Mouse (Mus musculus) stomach, embryonic 15.5 days (tissue): ENCODE data around the gene Inpp5a. TPM values are rescaled to one million over a fixed set of nuclear protein-coding genes. Genes with fewer than 3 reads are reported as not detected.
A peak's percentile ranks its signal among the peaks of the same experiment; 100 is the strongest.

Experiments
- ATAC-seq: fragments of 200-750 bp; cut with Nextera tagmentation; 2 replicates; pipeline ENCODE4 v1.8.0; 2017; ENCODE audit warnings: low read depth, moderate number of reproducible peaks, moderate TSS enrichment; ENCODE audit not compliant: insufficient read depth, low FRiP score
- H3K27ac ChIP-seq: fragments of 300-500 bp; sonication (generic); 2 replicates; pipeline ENCODE4 v1.5.1; 2015; ENCODE audit warnings: mild to moderate bottlenecking, inconsistent platforms
- H3K27me3 ChIP-seq: fragments of 300-500 bp; sonication (generic); replicated peaks from 2 replicates; pipeline ENCODE4 v1.6.1; 2015; ENCODE audit warnings: inconsistent platforms
- H3K36me3 ChIP-seq: fragments of 300-500 bp; sonication (generic); 2 replicates; pipeline ENCODE4 v1.6.1; 2015; ENCODE audit warnings: inconsistent platforms
- H3K4me1 ChIP-seq: fragments of 300-500 bp; sonication (generic); 2 replicates; pipeline ENCODE4 v1.6.1; 2015; ENCODE audit warnings: inconsistent platforms
- H3K4me2 ChIP-seq: fragments of 300-500 bp; sonication (generic); 2 replicates; pipeline ENCODE4 v1.6.1; 2015; ENCODE audit warnings: mild to moderate bottlenecking, inconsistent platforms
- H3K4me3 ChIP-seq: fragments of 300-500 bp; sonication (generic); replicated peaks from 2 replicates; pipeline ENCODE4 v1.5.1; 2015; ENCODE audit warnings: inconsistent platforms
- H3K9ac ChIP-seq: fragments of 300-500 bp; sonication (generic); 2 replicates; pipeline ENCODE4 v1.6.1; 2015; ENCODE audit warnings: inconsistent platforms
- H3K9me3 ChIP-seq: fragments of 300-500 bp; sonication (generic); 2 replicates; pipeline ENCODE4 v1.6.1; 2016; ENCODE audit warnings: inconsistent platforms
- WGBS: fragments of 180-500 bp; shearing (Covaris S2); methylation state at CpG from one replicate; pipeline ENCODE4 v1.1.7; 2015; 5-methylcytosine and 5-hydroxymethylcytosine counted together
- polyA plus RNA-seq: library from polyadenylated mRNA; unstranded; fragments of >200 nt; fragmentation: Nextera tagmentation; extraction: Ambion mirVana; gene quantifications from 2 replicates; pipeline ENCODE4 v1.2.1, GENCODE M21; 2015

The Inpp5a gene
- polyA plus RNA-seq, 1 experiment from 2014 or later, result 35.0 TPM

DNA sequence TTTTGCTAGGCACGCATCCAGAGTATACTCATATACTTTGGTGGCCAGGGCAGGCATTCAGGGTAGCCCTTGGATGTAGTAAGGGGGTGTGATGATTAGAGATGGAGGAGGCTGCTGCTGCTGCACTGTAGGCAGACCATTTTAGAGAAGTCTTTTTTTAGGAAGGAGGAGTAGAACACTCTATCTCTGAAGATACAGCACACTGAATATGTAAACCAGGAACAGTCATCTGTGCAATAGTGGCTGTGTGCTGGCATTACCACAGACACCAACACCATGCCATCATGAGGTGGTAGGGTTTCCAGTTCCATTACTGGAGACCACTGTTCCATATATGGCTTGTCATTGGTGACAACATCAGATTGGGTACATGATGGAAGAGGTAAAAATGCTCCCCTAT is 83.1 kb downstream of the Inpp5a start:
- ATAC-seq, result no peak
- Histone ChIP-seq H3K27me3 (no peaks in the 10 kb centered on the region), H3K36me3 (0 out of 2 replicates have a peak, but pooled peaks cover 3% of the 10 kb centered on the region), H3K4me3 (no peak overlapping the region), H3K4me1 (peaks cover 34% of the 10 kb centered on the region), H3K4me2 (no peak overlapping the region), H3K27ac (no peak overlapping the region), H3K9me3 (no peaks in the 10 kb centered on the region), H3K9ac (no peak overlapping the region)
- WGBS, result 87% methylated on average over 1 of the region's 1 CpGs

DNA sequence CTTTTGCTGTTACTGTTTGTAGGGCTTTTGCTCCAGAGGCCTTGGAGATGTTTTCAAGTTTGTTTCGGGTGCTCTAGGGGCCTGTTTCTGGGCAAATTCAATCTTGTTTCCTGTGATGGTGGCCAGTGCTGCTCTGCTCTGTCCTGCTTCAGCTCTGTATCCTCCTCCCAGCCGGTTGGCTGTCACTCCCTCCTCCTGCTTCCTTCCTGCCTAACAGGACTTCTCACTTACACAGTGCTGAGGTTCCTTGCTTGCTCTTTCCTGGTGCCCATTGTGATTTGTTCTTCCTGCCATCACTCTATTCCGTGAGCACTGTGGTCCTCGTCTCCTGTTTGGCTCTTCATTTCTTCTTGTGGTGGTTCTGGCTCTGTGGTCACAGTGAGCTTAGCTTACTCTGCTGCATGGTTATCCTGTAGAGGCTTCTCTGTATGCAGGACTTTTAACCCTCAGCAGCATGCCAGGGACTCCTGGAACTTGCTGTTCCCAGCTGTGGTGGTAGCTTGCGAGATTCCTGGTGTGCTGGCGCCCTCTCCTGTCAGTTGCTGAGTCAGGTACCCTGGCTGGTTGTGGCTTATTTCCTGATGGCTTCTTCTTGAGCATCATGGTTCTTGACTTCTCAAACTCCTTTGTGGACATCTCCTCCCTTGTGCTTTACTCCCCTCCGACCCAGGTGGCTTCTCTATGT is 84.1 kb downstream of the Inpp5a start:
- Histone ChIP-seq H3K9ac (no peak overlapping the region), H3K4me2 (no peak overlapping the region), H3K4me1 (peaks cover 25% of the 10 kb centered on the region), H3K9me3 (no peaks in the 10 kb centered on the region), H3K36me3 (0 out of 2 replicates have a peak, but pooled peaks cover 3% of the 10 kb centered on the region), H3K4me3 (no peak overlapping the region), H3K27ac (peak overlapping the region; percentile 62), H3K27me3 (no peaks in the 10 kb centered on the region)
- peak; percentile 55; the same call in 1 of the 2 replicates for ATAC-seq
- 25% methylated on average over 7 of the region's 7 CpGs for WGBS

DNA sequence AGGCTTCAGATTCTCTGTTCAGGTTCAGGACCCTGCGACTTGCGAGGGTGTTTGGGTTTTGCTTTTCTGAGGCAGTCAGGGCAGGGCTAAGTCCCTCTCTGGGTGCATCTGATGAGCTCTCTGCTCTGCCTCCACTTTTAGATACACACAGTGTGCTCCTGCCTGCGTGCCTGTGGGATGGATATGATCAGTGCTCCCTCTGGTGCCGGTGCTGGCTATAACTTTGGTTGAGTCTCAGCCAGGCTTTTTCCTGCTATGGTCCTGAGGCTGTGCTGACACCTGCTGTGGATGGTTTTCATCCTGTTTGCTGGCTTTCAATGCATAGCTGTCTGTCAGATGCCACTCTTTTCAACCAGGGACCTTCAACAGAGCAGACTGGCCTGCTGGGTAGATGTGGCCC is 87.0 kb downstream of the Inpp5a start:
- H3K4me1 ChIP-seq, result peaks cover 11% of the 10 kb centered on the region; the same call in 1 of the 2 replicates
- no peak for ATAC-seq
- no peaks in the 10 kb centered on the region for H3K27me3 ChIP-seq
- no peak overlapping the region for H3K4me3 ChIP-seq
- no peaks in the 10 kb centered on the region for H3K9me3 ChIP-seq
- H3K9ac ChIP-seq, result no peak overlapping the region
- no peaks in the 10 kb centered on the region for H3K36me3 ChIP-seq
- no peak overlapping the region for H3K4me2 ChIP-seq
- H3K27ac ChIP-seq, result no peak overlapping the region
- 49% methylated on average over 4 of the region's 4 CpGs for WGBS

GRCm38 (mm10) chr7:139476700-139477099 is 87.8 kb downstream of the Inpp5a start:
- no peaks in the 10 kb centered on the region for H3K36me3 ChIP-seq
- H3K27me3 ChIP-seq, result no peaks in the 10 kb centered on the region
- WGBS, result 55% methylated on average over 2 of the region's 2 CpGs
- H3K9me3 ChIP-seq, result no peaks in the 10 kb centered on the region
- no peak overlapping the region for H3K27ac ChIP-seq
- no peak overlapping the region for H3K4me2 ChIP-seq
- ATAC-seq, result no peak
- no peak overlapping the region for H3K9ac ChIP-seq
- H3K4me3 ChIP-seq, result no peak overlapping the region
- H3K4me1 ChIP-seq, result peaks cover 11% of the 10 kb centered on the region; the same call in 1 of the 2 replicates

- Histone ChIP-seq H3K4me2 (no peak overlapping the region), H3K9ac (no peak overlapping the region), H3K4me3 (no peak overlapping the region), H3K9me3 (no peaks in the 10 kb centered on the region), H3K27ac (no peak overlapping the region), H3K27me3 (no peaks in the 10 kb centered on the region), H3K4me1 (peaks cover 6% of the 10 kb centered on the region; the same call in 1 of the 2 replicates), H3K36me3 (no peaks in the 10 kb centered on the region)
- 80% methylated on average over 3 of the region's 3 CpGs for WGBS
- ATAC-seq, result no peak
Observed at GRCm38 (mm10) chr7:139477748-139478147, 88.8 kb downstream of the Inpp5a start.

DNA sequence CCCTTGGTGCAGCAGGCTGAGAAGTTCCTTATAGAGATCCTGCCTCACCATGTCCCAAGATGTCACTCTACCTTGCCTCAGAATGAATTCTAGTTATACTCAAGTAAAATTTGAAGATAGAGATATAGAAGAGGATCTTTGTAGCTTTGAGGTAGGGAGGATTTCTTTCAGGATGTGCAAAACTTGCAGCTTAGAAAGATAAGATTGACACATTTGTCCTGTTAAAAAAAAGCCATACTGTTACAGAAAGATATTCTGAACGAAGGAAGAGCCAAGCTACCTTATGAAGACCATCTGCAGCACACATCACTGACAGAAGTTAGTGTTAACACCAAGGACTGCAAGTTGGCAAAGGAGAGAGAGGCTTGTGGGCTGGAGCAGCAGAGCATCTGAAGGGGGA is 90.2 kb downstream of the Inpp5a start:
- H3K36me3 ChIP-seq, result no peaks in the 10 kb centered on the region
- no peak overlapping the region for H3K27ac ChIP-seq
- H3K4me2 ChIP-seq, result no peak overlapping the region
- H3K4me3 ChIP-seq, result no peak overlapping the region
- no peaks in the 10 kb centered on the region for H3K9me3 ChIP-seq
- no peak overlapping the region for H3K9ac ChIP-seq
- no peaks in the 10 kb centered on the region for H3K4me1 ChIP-seq
- no peak for ATAC-seq
- 74% methylated on average over 1 of the region's 1 CpGs for WGBS
- no peaks in the 10 kb centered on the region for H3K27me3 ChIP-seq

- H3K4me1 ChIP-seq, result no peaks in the 10 kb centered on the region
- no peaks in the 10 kb centered on the region for H3K27me3 ChIP-seq
- no peak overlapping the region for H3K4me2 ChIP-seq
- no peaks in the 10 kb centered on the region for H3K36me3 ChIP-seq
- ATAC-seq, result no peak
- H3K4me3 ChIP-seq, result no peak overlapping the region
- 80% methylated on average over 6 of the region's 6 CpGs for WGBS
- no peak overlapping the region for H3K27ac ChIP-seq
- H3K9me3 ChIP-seq, result no peaks in the 10 kb centered on the region
- H3K9ac ChIP-seq, result no peak overlapping the region
Observed at GRCm38 (mm10) chr7:139479626-139480025, 90.7 kb downstream of the Inpp5a start.

- Histone ChIP-seq H3K9ac (no peak overlapping the region), H3K27me3 (no peaks in the 10 kb centered on the region), H3K9me3 (no peaks in the 10 kb centered on the region), H3K4me1 (no peaks in the 10 kb centered on the region), H3K4me3 (no peak overlapping the region), H3K4me2 (no peak overlapping the region), H3K27ac (no peak overlapping the region), H3K36me3 (no peaks in the 10 kb centered on the region)
- WGBS, result 62% methylated on average over 9 of the region's 9 CpGs
- no peak for ATAC-seq
Observed at GRCm38 (mm10) chr7:139484206-139484955, 95.5 kb downstream of the Inpp5a start.

GRCm38 (mm10) chr7:139489721-139490211 is 100.9 kb downstream of the Inpp5a start:
- no peak for ATAC-seq
- no peaks in the 10 kb centered on the region for H3K4me1 ChIP-seq
- no peaks in the 10 kb centered on the region for H3K9me3 ChIP-seq
- no peak overlapping the region for H3K4me2 ChIP-seq
- 69% methylated on average over 3 of the region's 3 CpGs for WGBS
- H3K4me3 ChIP-seq, result no peak overlapping the region
- no peak overlapping the region for H3K9ac ChIP-seq
- H3K36me3 ChIP-seq, result no peaks in the 10 kb centered on the region
- no peaks in the 10 kb centered on the region for H3K27me3 ChIP-seq
- no peak overlapping the region for H3K27ac ChIP-seq

DNA sequence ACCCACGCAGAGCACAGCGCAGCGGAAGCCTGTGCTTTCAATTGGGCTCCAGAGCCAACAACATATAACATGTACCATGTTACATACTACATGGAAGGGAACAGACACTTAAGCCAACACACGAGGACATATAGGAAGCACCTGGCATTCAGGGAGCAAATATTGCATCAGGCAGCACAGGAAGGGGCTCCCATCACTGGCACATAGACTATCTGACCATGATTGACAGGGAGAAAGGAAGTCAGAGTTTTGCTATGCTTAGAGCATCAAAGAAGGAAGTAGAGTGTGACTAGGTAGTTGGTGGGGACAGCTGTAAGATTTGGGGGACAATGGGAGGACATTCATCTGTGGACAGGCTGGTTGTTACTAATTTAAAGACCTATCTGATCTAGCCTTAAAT is 103.4 kb downstream of the Inpp5a start:
- no peaks in the 10 kb centered on the region for H3K36me3 ChIP-seq
- no peak overlapping the region for H3K9ac ChIP-seq
- no peaks in the 10 kb centered on the region for H3K27me3 ChIP-seq
- H3K4me2 ChIP-seq, result no peak overlapping the region
- WGBS, result 87% methylated on average over 4 of the region's 4 CpGs
- H3K27ac ChIP-seq, result no peak overlapping the region
- no peak for ATAC-seq
- no peaks in the 10 kb centered on the region for H3K9me3 ChIP-seq
- no peak overlapping the region for H3K4me3 ChIP-seq
- H3K4me1 ChIP-seq, result no peaks in the 10 kb centered on the region

- no peak overlapping the region for H3K9ac ChIP-seq
- no peaks in the 10 kb centered on the region for H3K27me3 ChIP-seq
- H3K4me3 ChIP-seq, result no peak overlapping the region
- H3K9me3 ChIP-seq, result no peaks in the 10 kb centered on the region
- H3K27ac ChIP-seq, result no peak overlapping the region
- WGBS, result 59% methylated on average over 2 of the region's 2 CpGs
- H3K36me3 ChIP-seq, result no peaks in the 10 kb centered on the region
- ATAC-seq, result no peak
- no peak overlapping the region for H3K4me2 ChIP-seq
- no peaks in the 10 kb centered on the region for H3K4me1 ChIP-seq
Observed at GRCm38 (mm10) chr7:139492946-139493345, 104.0 kb downstream of the Inpp5a start.

- Histone ChIP-seq H3K4me3 (no peak overlapping the region), H3K36me3 (no peaks in the 10 kb centered on the region; the same call in 1 of the 2 replicates), H3K27ac (no peak overlapping the region), H3K9me3 (no peaks in the 10 kb centered on the region), H3K4me2 (no peak overlapping the region), H3K4me1 (no peaks in the 10 kb centered on the region), H3K27me3 (no peaks in the 10 kb centered on the region), H3K9ac (no peak overlapping the region)
- ATAC-seq, result 0 out of 2 replicates have a peak, but pooled peaks have one; percentile 31
- 67% methylated on average over 6 of the region's 6 CpGs for WGBS
Observed at GRCm38 (mm10) chr7:139495791-139496190, 106.9 kb downstream of the Inpp5a start.
